Mouse (Mus musculus): ENCODE measurements around the gene Cyp4f13. TPM values are rescaled to one million over a fixed set of nuclear protein-coding genes. Genes with fewer than 3 reads are reported as not detected.
A peak's percentile ranks its signal among the peaks of the same experiment; 100 is the strongest.

The Cyp4f13 gene
- 3.3 and 4.0 TPM in 2 replicates for polyA plus RNA-seq (2014; fragmentation: Nextera tagmentation; extraction: Ambion mirVana)

GRCm38 (mm10) chr17:32947215-32947914 is at the start of gene Cyp4f13:
Cyp4f13 (minus strand) TSS chr17:32947402.
- 50% methylated on average over 12 of the region's 12 CpGs for WGBS
- ATAC-seq (replicated peaks; ENCODE audit: low FRiP score) (peak; percentile 58; the same call in 1 of the 2 replicates), DNase-seq (ENCODE audit: low spot score) (peak; percentile 78)
- Histone ChIP-seq H3K27ac (ENCODE audit: low read depth, low read length) (no peak within 1 kb of the TSS), H3K4me2 (ENCODE audit: low read depth, low read length, severe bottlenecking) (peak within 1 kb of the TSS; percentile 22; the same call in 1 of the 2 replicates), H3K27me3 (ENCODE audit: control insufficient read depth, insufficient read depth, low read length) (no peaks in the 10 kb centered on the region), H3K4me3 (ENCODE audit: low read depth, low read length) (peak within 1 kb of the TSS; percentile 17), H3K9me3 (ENCODE audit: control insufficient read depth, low read length) (no peaks in the 10 kb centered on the region), H3K9ac (ENCODE audit: low read length) (no peak within 1 kb of the TSS; the same call in 1 of the 2 replicates), H3K4me1 (replicated peaks; ENCODE audit: control insufficient read depth, insufficient read depth, low read length) (no peaks in the 10 kb centered on the region), H3K36me3 (ENCODE audit: control insufficient read depth, insufficient read depth, low read length) (no peaks in the 10 kb centered on the region)

- WGBS = under 1% methylated on average over 21 of the region's 21 CpGs
- Histone ChIP-seq H3K27ac (ENCODE audit: low read depth, low read length) (peak within 1 kb of the TSS; percentile 41; the same call in 1 of the 2 replicates), H3K9me3 (ENCODE audit: control insufficient read depth, low read length) (no peaks in the 10 kb centered on the region), H3K36me3 (ENCODE audit: control insufficient read depth, insufficient read depth, low read length) (peaks cover 4% of the 10 kb centered on the region; the same call in 1 of the 2 replicates), H3K27me3 (ENCODE audit: control insufficient read depth, insufficient read depth, low read length) (no peaks in the 10 kb centered on the region), H3K4me3 (ENCODE audit: low read depth, low read length) (peak within 1 kb of the TSS; percentile 79), H3K4me2 (ENCODE audit: low read depth, low read length, severe bottlenecking) (peak within 1 kb of the TSS; percentile 75), H3K4me1 (replicated peaks; ENCODE audit: control insufficient read depth, insufficient read depth, low read length) (no peaks in the 10 kb centered on the region; the same call in 1 of the 2 replicates), H3K9ac (ENCODE audit: low read length) (peak within 1 kb of the TSS; percentile 76)
- peak; percentile 96 for ATAC-seq (replicated peaks; ENCODE audit: low FRiP score)
- peak; percentile 77 for DNase-seq (ENCODE audit: low spot score)
Measured at GRCm38 (mm10) chr17:32992699-32993474, 45.7 kb upstream of the Cyp4f13 start, which contains the start of gene Zfp952. Zfp952 (plus strand) TSS chr17:32993129.

- DNase-seq (ENCODE audit: low spot score) (no peak), ATAC-seq (replicated peaks; ENCODE audit: low FRiP score) (no peak)
- H3K4me1 ChIP-seq (replicated peaks; ENCODE audit: control insufficient read depth, insufficient read depth, low read length) = no peaks in the 10 kb centered on the region; the same call in 1 of the 2 replicates
- peak overlapping the region; percentile 79; the same call in 1 of the 2 replicates for H3K4me3 ChIP-seq (ENCODE audit: low read depth, low read length)
- peaks cover 4% of the 10 kb centered on the region; the same call in 1 of the 2 replicates for H3K36me3 ChIP-seq (ENCODE audit: control insufficient read depth, insufficient read depth, low read length)
- no peak overlapping the region for H3K27ac ChIP-seq (ENCODE audit: low read depth, low read length)
- H3K9ac ChIP-seq (ENCODE audit: low read length) = peak overlapping the region; percentile 76; the same call in 1 of the 2 replicates
- no peaks in the 10 kb centered on the region for H3K9me3 ChIP-seq (ENCODE audit: control insufficient read depth, low read length)
- no peaks in the 10 kb centered on the region for H3K27me3 ChIP-seq (ENCODE audit: control insufficient read depth, insufficient read depth, low read length)
- WGBS = 71% methylated on average over 12 of the region's 12 CpGs
- peak overlapping the region; percentile 75; the same call in 1 of the 2 replicates for H3K4me2 ChIP-seq (ENCODE audit: low read depth, low read length, severe bottlenecking)
Measured at GRCm38 (mm10) chr17:32991965-32992698, 44.9 kb upstream of the Cyp4f13 start.

- no peaks in the 10 kb centered on the region for H3K9me3 ChIP-seq (ENCODE audit: control insufficient read depth, low read length)
Measured at GRCm38 (mm10) chr17:32986301-32986700, 39.1 kb upstream of the Cyp4f13 start.

GRCm38 (mm10) chr17:32981361-32981760 is 34.2 kb upstream of the Cyp4f13 start:
- no peaks in the 10 kb centered on the region for H3K9me3 ChIP-seq (ENCODE audit: control insufficient read depth, low read length)
- H3K9ac ChIP-seq (ENCODE audit: low read length) = no peak overlapping the region
- no peaks in the 10 kb centered on the region for H3K27me3 ChIP-seq (ENCODE audit: control insufficient read depth, insufficient read depth, low read length)
- no peaks in the 10 kb centered on the region for H3K4me1 ChIP-seq (replicated peaks; ENCODE audit: control insufficient read depth, insufficient read depth, low read length)
- no peak for ATAC-seq (replicated peaks; ENCODE audit: low FRiP score)
- DNase-seq (ENCODE audit: low spot score) = no peak
- H3K4me2 ChIP-seq (ENCODE audit: low read depth, low read length, severe bottlenecking) = no peak overlapping the region
- WGBS = 94% methylated on average over 4 of the region's 4 CpGs
- no peak overlapping the region for H3K4me3 ChIP-seq (ENCODE audit: low read depth, low read length)
- H3K36me3 ChIP-seq (ENCODE audit: control insufficient read depth, insufficient read depth, low read length) = peaks cover 19% of the 10 kb centered on the region
- H3K27ac ChIP-seq (ENCODE audit: low read depth, low read length) = no peak overlapping the region

More at GRCm38 (mm10) chr17:32986301-32986700, 39.1 kb upstream of the Cyp4f13 start:
- Histone ChIP-seq H3K36me3 (ENCODE audit: control insufficient read depth, insufficient read depth, low read length) (no peaks in the 10 kb centered on the region; the same call in 1 of the 2 replicates), H3K4me1 (replicated peaks; ENCODE audit: control insufficient read depth, insufficient read depth, low read length) (no peaks in the 10 kb centered on the region), H3K27me3 (ENCODE audit: control insufficient read depth, insufficient read depth, low read length) (no peaks in the 10 kb centered on the region), H3K4me3 (ENCODE audit: low read depth, low read length) (no peak overlapping the region), H3K4me2 (ENCODE audit: low read depth, low read length, severe bottlenecking) (no peak overlapping the region), H3K27ac (ENCODE audit: low read depth, low read length) (no peak overlapping the region), H3K9ac (ENCODE audit: low read length) (no peak overlapping the region)
- DNase-seq (ENCODE audit: low spot score) (no peak), ATAC-seq (replicated peaks; ENCODE audit: low FRiP score) (no peak)
- 74% methylated on average over 4 of the region's 4 CpGs for WGBS

- Histone ChIP-seq H3K27ac (ENCODE audit: low read depth, low read length) (peak within 1 kb of the TSS; percentile 71; the same call in 1 of the 2 replicates), H3K9me3 (ENCODE audit: control insufficient read depth, low read length) (no peaks in the 10 kb centered on the region), H3K27me3 (ENCODE audit: control insufficient read depth, insufficient read depth, low read length) (no peaks in the 10 kb centered on the region), H3K4me3 (ENCODE audit: low read depth, low read length) (peak within 1 kb of the TSS; percentile 88), H3K9ac (ENCODE audit: low read length) (peak within 1 kb of the TSS; percentile 86), H3K4me2 (ENCODE audit: low read depth, low read length, severe bottlenecking) (peak within 1 kb of the TSS; percentile 69), H3K4me1 (replicated peaks; ENCODE audit: control insufficient read depth, insufficient read depth, low read length) (peaks cover 11% of the 10 kb centered on the region; the same call in 1 of the 2 replicates), H3K36me3 (ENCODE audit: control insufficient read depth, insufficient read depth, low read length) (no peaks in the 10 kb centered on the region)
- peak; percentile 90 for DNase-seq (ENCODE audit: low spot score)
- ATAC-seq (replicated peaks; ENCODE audit: low FRiP score) = peak; percentile 99
- WGBS = under 1% methylated on average over 33 of the region's 33 CpGs
Measured at GRCm38 (mm10) chr17:32965623-32966290, 18.6 kb upstream of the Cyp4f13 start, which contains the start of gene Zfp472. Zfp472 (plus strand) TSS chr17:32965814.

GRCm38 (mm10) chr17:32965253-32965622 is 18.0 kb upstream of the Cyp4f13 start:
- no peaks in the 10 kb centered on the region for H3K9me3 ChIP-seq (ENCODE audit: control insufficient read depth, low read length)
- peak overlapping the region; percentile 86 for H3K9ac ChIP-seq (ENCODE audit: low read length)
- DNase-seq (ENCODE audit: low spot score) (no peak), ATAC-seq (replicated peaks; ENCODE audit: low FRiP score) (peak; percentile 45; the same call in 1 of the 2 replicates)
- peak overlapping the region; percentile 69 for H3K4me2 ChIP-seq (ENCODE audit: low read depth, low read length, severe bottlenecking)
- no peaks in the 10 kb centered on the region for H3K27me3 ChIP-seq (ENCODE audit: control insufficient read depth, insufficient read depth, low read length)
- H3K36me3 ChIP-seq (ENCODE audit: control insufficient read depth, insufficient read depth, low read length) = no peaks in the 10 kb centered on the region
- H3K4me1 ChIP-seq (replicated peaks; ENCODE audit: control insufficient read depth, insufficient read depth, low read length) = peaks cover 11% of the 10 kb centered on the region; the same call in 1 of the 2 replicates
- no peak overlapping the region for H3K27ac ChIP-seq (ENCODE audit: low read depth, low read length)
- peak overlapping the region; percentile 88 for H3K4me3 ChIP-seq (ENCODE audit: low read depth, low read length)
- WGBS = under 1% methylated on average over 14 of the region's 14 CpGs

All from forebrain, embryonic 11.5 days (tissue).